Mouse (Mus musculus) thymus, postnatal 4 days (tissue): ENCODE data around the gene Lyrm7.

ENCODE experiments used
- DNase-seq: peaks from one replicate; pipeline ENCODE4 v3.0.0; 2021

The Lyrm7 gene

DNA sequence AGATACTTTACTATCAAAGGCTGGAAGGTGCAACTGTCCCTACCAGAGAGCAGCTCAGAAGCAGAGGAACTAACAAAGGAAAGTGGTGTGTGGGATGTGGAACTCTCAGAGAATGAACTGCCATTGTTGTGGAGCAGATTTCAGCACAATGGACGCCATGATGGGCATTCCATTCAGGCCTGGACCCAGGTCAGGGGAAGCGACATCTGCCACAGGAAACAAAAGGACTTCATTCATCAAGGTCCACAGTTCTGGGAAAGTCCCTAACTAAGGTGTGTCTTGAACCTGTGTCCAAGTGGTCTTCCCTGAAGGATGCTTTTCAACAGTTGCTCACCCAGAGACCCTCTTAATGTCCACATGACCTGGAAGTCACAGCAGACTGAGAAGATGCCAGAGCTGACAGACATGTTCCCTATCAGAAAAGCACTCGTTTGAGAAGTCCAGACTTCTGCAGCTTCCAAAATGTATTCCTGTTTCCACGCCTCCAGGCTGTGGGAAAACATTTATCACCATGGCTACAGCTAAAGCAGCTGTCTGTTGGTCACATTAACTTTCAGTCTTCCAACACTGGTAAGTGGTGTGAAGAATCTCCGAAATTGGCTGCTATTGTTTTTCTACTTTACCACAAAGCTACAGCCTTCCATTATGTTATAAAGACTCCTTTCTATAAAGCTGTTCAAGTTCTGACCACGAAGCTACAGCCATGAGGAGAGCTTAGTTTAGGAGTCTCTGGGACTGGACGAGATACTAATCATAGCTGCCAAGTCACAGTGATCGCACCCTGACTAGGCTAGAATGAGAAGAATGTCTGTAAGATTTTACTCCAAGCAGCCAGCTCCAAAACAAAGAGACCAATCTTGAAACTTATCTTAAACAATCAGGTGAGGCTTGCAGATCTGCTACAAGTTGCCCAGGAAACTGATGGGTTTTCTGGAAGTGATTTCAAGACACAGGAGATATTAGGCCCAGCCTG, 15.0 kb downstream of the Lyrm7 start:
- no peak for DNase-seq

DNA sequence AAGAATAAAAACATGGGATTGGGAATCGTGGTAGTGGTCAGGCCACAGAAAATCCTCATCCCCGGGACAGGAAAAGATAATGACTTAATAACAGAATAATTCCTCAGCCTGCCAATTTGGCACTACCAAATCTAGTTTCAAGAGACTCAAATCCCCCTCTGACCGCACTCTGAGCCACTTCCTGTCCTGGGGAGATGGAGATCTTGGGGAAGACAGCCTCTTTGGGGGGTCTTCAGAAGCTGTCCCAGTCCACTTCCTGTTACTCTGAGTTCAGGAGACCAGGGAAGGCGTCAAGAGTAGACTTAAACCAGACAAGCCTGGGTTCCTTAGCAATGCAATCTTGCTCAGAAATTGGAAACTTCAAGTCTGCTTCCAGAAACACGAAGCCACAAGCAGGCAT, 15.8 kb downstream of the Lyrm7 start:
- peak; percentile 50 for DNase-seq

DNA sequence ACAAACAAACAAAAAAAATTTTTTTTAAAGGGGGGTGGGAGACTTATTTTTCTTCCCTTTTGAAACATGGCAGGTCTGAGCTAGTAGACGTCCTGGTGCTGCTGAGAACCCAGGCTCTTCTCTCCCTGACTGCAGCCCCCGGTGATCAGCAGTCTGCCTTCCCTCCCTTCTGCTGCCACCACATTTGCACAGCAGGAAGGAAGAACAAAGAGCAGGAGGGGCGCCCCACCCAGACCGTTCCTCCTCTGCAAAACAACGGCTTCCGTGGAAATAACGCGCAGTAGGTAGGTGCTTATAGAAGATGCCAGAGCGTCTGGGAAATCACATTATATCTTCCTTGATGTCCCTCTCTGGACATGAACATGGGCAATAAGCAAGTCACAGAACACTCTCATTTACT, 16.3 kb downstream of the Lyrm7 start:
- DNase-seq: peak; percentile 78

DNA sequence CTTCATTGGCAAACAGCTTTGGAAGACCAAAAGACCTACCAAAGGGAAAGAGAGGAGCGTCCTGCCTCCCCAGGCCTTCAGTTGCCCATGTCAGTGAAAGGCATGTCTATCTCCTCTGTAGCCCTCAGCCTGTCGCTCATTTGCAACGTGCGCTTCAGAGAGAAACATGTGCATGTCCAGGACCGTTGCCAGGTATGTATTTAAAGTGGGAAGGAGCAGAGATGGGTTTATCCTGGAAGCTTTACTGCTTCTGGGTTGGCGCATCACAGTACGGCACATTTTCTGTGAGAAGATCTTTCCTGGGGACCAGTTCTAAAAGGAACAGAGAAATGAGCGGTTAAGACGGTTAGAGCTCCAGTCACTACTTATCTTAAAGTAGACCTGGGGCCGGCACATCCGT, 19.8 kb downstream of the Lyrm7 start:
- DNase-seq: no peak

DNA sequence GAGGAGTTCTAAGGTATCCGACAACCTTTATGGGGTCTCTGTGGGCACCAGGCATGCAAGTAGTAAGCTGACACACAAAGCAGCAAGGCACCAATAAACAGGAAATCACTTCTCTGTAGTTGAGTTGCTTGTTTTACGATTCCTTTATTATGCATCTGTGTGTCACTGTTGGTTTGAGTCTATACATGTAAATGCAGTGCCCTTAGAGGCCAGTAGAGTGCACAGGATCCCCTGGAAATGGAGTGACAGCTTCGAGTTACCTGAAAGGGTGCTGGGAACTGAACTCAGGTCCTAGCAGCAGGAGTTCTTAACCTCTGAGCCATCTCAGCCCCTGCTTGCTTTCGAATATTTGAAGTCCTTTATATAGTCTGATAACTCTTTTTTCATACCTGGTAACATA, 21.0 kb downstream of the Lyrm7 start:
- DNase-seq: no peak

DNA sequence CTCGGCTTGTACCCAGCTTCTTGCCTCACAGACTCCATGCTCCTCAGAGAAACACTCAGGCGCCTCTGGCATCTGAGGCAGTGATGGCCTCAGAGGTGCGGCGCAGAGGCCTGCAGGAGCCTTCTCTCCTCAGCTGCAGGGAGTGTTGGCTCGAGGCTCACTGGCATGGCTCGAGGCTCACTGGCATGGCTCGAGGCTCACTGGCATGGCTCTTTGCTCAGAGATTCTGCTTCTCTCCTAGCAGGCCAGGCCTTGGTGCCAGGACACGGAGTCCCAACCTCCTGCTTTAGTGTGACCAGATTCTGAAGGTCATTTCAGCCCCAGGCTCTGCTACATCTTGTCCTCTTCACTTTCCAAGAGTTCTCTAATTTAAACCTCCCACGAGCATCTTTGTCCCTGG, 24.6 kb downstream of the Lyrm7 start:
- DNase-seq: peak; percentile 35

DNA sequence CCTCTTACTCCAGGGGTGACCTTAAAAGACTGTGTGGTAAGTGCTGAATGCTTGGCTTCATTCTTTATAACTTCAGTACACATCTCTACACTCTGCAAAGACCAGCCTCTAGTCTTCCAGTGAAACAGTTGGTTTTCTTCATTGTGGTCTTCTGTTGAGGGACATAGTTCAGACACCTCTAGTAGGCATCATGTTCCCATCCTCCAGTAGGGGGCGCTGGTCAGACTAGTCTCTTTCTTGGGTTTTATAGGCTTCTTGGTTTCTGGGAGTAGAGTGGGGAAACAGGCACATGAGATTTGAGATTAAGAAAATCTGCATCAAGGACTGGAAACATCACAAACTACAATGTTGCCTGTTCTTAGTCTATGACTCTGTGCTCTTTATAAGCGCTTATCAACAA, 26.1 kb downstream of the Lyrm7 start:
- DNase-seq: peak; percentile 46

DNA sequence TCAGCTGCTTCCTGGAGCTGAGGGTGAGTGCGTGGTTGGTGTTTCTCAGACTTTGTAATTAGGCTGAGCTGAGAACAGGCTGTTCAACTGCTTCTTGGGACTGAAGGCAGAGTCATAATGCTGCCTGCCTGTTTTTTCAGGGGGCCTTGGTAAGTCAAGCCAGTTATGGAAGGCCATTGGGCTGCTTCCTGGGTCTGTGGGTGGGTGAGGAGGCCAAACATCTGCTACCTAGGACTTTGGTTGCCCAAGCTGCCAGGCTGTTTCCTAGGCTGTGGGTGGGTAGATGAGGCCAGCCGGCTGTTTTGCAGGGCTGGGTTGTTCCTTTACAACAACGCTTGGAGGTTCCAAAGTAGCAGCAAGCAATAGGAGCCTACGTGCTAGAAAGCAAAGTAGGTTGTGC, 26.9 kb downstream of the Lyrm7 start:
- DNase-seq: peak; percentile 29

DNA sequence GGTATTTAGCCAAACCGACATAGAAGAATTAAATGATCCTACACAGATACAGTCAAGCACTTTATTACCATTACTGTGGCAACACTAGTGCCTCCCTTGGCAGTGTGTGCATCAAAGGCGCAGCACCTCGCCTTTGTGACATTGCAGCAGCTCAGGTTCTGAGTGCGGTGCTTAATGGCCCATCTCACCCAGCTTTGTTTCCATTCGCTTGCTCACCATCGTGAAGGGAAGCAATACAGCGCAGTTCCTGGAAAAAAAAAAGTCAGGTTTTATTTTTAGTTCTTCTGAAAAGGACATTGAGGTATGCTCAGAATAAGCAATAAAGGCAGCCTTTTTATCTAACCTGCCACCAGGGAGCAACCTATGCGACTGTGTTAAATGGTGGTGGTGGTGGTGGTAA, 33.9 kb downstream of the Lyrm7 start:
- no peak for DNase-seq

DNA sequence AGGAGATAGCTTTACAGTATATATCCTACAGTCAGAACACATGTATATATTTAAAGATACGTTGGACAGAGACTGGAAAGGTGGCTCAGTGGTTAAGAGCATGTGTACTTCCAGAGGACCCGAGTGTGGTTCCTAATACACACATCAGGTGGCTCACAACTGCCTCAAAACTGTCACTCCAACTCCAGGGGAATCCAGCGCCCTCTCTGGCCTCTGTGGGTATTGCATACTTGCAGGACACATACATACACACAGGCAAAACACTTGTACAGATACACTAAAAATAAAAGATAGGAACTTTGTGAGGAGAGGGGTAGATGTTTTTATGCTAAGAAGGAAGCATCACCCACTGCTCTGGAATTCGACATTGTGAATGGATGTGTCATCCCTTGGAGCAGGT, 34.9 kb downstream of the Lyrm7 start:
- DNase-seq: no peak

DNA sequence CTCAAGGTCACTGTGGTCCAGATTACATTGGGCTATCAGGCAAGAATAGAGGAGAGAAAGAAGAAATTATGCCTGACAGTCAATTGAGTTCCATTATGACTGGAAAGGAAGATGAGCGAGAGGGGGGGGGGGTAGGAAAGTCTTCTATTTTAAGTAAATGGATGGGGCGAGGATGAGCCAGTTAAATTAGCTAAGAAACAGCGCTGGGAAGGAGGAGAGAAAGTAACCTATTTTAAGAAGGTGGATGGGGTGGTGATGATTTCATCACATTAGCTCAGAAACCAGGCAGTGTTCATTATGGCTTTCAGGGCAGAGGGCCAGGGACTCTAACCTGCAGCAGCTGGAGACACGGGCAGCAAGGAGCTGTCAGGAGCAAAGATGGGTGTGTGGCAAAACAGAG, 37.2 kb downstream of the Lyrm7 start:
- no peak for DNase-seq

DNA sequence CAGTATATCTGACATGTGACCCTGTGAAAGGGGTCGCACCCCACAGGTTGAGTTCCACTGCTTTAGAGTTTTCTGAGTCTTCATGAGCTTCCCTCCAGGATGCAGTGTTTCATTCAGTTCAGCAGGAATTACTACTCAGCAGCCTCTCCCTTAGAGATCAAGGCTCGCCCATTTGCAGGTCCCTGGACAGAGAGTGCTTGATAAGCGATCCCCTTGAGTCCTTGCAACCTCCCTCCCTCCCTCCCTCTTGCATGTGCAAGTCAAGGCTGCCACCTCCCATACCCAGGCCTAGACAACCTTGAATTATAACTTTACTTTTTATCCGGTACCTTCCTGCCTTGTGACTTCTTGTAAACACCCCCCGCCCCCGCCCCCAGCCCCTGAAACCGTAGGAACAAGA, 41.2 kb downstream of the Lyrm7 start:
- no peak for DNase-seq

DNA sequence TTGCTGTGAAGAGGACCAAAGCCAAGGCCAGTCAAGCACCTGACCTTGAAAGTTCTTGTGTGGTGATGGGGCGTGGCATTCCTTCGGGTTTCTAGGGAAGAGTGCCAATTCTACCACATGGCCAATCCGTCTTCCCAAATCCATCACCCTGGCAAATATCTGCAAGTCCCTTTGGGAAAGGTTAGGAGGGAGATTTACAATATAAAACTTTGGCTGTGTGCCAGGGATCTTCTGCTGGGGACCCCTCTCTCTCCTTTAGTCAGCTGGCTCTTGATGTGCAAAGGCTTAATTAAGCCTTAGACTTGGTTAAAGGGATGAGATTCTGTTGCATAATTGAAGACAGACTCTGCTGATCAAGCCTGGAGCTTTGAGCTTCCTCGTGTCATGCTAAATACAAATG, 43.3 kb downstream of the Lyrm7 start:
- no peak for DNase-seq

DNA sequence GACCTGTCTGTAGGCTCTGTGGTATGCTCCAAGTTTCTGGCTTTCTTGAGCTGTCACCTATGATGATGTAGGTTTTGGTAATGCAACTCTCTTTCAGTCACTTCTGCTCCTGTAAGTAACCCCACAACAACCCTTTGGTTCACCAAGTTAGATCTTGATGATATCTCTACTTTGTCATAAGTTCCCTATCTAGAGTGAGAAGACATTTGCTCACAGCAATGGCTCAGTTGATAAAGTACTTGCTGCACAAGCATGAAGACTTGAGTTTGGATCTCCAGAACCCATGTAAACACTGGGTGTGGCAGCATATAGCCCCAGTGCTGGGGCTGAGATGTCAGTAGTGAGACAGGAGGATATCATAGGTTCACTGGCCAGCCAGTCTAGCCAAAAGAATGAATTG, 45.1 kb downstream of the Lyrm7 start:
- DNase-seq: no peak

DNA sequence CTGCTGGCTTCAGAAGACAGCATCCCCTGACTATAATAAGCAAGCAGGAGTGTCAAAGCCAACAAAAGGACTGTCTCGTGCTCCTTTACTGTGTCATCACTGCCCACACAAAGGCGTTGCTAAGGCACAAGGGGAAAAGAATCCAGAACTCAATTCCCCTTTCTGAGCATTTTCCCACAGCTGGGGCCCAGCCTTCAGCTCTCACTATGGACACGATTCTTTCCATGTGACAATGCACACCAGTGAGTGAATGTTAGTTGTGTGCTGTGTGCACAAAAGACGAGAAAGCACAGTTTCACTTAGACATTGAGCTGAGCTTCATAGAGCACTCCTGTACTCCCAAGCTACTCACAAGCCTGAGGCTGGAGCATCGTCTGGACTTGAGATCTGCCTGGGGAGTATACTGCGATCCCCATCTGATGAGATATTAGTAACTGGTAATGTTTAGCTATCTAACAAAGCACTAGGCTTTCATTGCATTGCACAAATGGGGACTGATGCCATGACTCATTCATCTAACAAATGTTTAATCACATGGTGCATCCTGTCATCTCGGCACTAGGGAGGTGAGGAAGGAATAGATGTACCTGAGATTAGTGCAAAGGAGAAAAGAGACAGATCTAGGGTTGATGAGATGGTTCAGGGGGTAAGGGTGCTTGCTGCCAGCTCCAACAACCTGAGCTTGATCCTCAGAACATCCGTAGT, 47.8 kb downstream of the Lyrm7 start:
- DNase-seq: no peak

DNA sequence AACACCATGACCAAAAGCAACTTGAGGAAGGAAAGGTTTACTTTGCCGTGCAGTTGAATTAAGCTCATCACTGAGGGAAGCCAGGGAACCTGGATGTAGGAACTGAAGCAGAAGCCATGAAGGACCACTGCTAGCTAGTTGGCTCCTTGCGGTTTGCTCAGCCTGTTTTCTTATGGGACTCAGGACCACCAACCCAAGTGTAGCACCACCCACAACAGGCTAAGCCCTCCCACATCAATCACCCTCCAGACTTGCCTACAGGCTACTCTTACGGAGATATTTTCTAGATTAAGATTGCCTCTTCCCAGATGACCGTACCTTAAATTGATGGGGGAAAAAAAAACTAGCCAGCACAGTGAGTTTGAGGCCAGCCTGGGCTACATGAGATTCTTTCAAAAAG, 48.4 kb downstream of the Lyrm7 start:
- no peak for DNase-seq

DNA sequence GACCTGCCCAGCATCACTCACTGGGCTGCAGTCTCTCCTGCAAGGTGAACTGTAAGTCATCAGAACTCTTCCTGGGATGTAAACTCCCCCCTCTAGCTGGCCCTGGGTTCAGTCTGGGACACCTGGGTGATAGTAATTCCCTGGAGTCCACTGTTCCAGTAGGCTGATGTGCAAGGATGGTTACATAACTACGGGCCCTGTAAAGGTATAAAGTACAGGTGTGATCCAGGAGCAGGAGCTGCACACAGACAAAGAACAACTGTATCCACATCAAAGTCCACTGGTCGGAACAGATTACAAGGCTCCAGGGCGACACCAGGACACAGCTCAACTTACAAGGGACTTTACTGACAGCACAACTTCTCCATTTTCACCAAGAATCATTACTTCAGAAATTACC, 49.7 kb downstream of the Lyrm7 start:
- DNase-seq: no peak

DNA sequence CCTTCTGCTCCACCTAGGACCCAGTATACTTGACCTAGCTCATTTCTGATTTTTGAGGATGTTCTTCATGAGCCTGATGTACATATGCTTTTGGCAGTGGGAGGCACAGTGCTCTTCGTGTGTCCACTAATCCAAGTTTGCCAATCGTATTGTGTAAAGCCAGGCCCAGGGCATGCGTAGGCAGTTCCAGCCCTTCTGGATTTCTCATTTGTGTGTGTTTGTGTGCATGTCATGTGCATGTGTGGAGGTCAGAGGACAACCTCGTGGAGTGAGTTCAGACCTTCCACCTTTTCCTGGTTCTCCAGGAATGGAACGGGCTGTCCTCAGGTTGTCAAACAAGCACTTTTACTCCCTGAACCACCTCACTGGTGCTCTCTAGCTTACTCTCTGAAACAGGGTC, 51.1 kb downstream of the Lyrm7 start:
- DNase-seq: no peak

DNA sequence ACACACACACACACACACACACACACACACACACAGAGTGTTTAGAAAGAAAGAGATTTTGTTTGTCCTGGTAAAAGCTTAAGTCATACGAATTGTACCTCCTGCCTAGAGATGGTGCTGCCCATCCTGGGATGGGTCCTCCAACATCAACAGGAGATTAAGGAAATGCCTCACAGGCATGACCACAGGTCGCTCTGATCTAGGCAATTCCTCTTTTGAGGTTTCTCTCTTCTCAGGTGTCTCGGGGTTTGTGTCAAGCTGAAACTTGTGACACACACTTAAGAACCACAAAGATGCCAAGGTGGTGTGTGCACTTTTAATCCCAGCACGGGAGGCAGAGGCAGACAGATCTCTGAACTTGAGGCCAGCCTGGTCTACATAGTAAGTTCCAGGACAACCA, 52.5 kb downstream of the Lyrm7 start:
- no peak for DNase-seq

DNA sequence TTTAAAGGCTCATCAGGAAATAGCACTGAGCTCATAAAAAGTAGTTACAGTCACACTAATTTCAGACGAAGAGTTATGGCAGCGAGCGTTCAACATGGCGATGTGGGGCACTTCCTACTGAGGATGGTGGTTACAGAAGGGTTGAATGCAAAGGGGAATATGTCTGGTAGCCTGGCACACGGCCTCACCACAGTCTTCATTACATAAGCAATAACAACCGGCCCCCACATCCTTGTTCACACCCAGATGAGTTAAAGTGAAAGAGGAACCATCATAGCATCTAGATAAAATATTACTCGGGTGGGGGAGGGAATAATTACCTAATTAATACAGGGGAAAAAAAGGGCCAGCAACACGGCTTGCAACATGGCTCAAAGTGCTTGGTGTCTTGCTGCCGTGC, 53.0 kb downstream of the Lyrm7 start:
- no peak for DNase-seq

DNA sequence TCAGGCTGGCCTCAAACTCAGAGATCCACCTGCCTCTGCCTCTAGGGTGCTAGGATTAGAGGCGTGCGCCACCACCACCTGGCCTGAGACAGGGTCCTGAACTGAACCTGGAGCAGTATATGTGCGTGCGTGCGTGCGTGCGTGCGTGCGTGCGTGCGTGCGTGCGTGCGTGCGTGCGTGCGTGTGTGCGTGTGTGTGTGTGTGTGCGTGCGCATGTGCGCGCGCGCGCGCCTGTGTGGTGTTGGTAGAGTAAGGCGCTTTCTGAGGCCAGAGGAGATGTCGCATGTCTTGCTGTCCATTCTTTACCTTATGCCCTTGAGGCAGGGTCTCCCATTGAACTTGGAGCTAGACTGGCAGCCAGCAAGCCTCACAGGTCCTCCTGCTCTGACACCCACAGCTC, 53.8 kb downstream of the Lyrm7 start:
- no peak for DNase-seq

DNA sequence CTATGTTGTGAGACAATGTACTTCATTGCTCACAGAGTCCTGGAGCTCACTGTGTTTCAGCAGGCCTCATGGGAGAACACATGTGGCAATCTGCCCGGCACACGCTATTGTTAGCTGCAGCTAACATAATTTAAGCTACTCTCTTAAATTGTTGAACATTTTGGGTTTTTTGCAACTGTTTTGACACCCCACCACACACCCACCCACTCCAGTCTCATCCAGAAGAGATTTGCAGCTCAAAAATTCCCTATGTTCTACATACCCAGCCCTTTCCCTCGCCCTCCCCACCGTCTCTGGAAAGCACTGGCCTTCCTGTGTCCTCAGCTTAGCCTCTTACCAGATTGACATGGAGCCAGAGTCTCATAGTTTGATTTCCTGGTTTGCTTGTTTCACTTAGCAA, 55.5 kb downstream of the Lyrm7 start:
- no peak for DNase-seq

DNA sequence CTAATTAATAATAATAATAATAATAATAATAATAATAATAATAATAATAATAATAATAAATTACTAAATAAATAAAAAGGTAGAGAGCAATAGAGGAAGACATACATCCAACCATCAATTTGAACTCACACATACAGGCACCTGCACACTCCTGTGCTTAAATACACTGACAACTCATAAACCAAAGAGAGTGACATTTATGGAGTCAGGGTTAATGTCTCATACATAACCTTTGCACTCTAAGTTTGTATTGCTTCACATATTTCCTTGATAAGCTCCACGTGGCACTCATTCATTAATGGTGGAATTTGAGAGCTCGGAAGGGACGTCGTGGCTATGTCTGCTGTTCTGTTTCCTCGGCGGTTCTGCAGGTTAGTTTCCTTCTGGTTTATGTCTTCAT, 58.1 kb downstream of the Lyrm7 start:
- DNase-seq: no peak

DNA sequence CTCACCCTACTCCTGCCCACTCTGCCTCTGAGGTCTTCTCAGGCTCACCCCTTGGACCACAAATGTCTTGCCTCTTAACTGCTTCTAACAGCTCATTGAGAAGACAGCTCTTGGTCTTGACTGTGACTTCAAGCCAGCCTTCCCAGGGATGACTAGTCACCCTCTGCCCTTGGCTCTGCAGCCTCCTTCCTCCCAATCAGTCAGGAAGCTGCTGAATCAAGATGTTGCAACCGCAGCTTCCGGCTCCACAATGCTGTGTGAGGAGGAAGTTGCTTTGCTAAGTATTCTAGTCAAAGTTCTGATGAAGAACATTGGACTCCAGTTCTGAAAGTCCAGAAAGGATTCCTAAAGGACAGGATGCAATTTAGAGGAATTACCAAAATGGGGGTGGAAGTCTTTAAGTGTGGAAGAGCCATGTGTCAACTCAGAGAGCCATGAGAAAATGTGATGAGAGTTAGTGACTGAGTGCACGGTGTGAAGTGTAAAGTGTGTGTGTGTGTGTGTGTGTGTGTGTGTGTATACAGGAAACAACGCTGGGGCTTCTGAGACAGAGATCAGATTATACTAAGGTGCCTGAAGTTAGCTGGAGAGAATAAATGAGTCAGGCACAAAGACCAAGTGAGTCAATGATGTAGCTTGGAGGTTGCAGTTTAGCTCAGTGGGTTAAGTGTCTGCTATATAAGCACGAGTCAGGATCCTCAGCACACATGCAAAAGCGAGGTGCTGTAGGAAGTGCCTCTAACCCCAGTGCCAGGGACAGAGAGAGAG, 58.7 kb downstream of the Lyrm7 start:
- peak; percentile 80 for DNase-seq
